1 mouse cellular context compared by ENCODE assay signal in the genomic region with DNA sequence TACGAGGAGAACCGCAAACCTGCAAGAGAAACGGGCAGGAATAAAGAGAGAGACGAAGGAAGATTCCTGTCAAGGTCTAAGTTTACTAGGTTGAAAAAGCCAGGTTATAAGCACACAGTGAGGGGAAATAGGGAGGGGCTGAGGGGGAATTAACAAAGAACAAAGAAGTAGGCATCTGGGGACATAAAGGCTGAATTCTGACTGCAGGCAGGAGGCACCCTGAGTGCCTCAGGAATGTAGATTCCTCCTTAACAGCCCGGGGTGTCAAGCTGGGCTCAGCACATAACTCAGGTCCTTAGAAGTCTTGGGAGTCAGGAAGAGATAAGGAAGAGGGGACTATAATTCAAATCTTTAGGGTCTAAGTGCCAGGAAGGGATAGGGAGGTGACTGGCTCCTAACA. TPM values are rescaled to one million over a fixed set of nuclear protein-coding genes. Genes with fewer than 3 reads are reported as not detected.
"Had no signal": no experiment of that assay in that cellular context is flagged by ENCODE, and none has a peak within 500 bp of the region (broad histone marks: within the 10 kb centered on the region; RNA-seq: fewer than 3 reads in every experiment).

No protein-coding gene starts in this region.

RNA-seq across cellular contexts. Expression of gene Spaca1, which starts 37.3 kb away (rescaled TPM):
- polyA plus RNA-seq: small intestine, adult 2 months had no signal
